Comparison of ENCODE assay signal across 10 mouse cellular contexts in the genomic region with DNA sequence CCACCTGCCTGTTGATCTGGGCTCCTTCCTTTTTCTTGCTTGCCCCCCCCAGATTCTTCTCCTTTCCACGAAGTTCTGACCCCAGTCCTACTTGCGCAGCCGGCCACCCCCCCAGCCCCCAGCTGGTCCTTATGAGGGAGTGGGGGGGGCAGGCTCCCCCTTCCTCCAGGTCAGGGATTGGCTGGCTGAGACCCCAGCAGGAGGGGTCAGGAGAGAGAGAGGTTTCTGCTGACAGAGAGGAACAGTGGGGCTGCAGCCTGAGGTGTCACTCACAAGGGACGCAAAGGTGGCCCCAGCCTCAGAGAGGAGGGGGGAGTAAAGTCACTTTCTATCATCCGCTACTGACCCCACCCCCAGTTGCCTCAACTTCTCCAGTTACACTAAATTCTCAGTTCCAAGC. TPM values are rescaled to one million over a fixed set of nuclear protein-coding genes. Genes with fewer than 3 reads are reported as not detected.
DNase-seq lines count a peak whose midpoint lies in the region; ATAC-seq lines count a peak whose summit lies in the region.
"Had no signal": no experiment of that assay in that cellular context is flagged by ENCODE, and none has a peak within 500 bp of the region (broad histone marks: within the 10 kb centered on the region; RNA-seq: fewer than 3 reads in every experiment).

A gene (minus strand): TSS at position 105 of the 400 bp plus-strand sequence.

- peak within 1 kb of the TSS; percentile 48; the same call in 1 of the 2 replicates for H3K27ac ChIP-seq in kidney, embryonic 14.5 days (ENCODE audit: low read depth, low read length)
- H3K27ac ChIP-seq: kidney, postnatal 0 days had no signal

- 24% methylated on average over 5 of the region's 5 CpGs for WGBS in kidney, embryonic 14.5 days

- H3K4me3 ChIP-seq in kidney, embryonic 14.5 days (ENCODE audit: low read length): no peak within 1 kb of the TSS

- H3K36me3 ChIP-seq in kidney, embryonic 14.5 days (ENCODE audit: control insufficient read depth, insufficient read depth, low read length): peaks cover 19% of the 10 kb centered on the region

- no peaks in the 10 kb centered on the region for H3K9me3 ChIP-seq in kidney, embryonic 14.5 days (ENCODE audit: control insufficient read depth, low read length)

- no peak for DNase-seq in kidney, adult 11 months
- peak; percentile 47 for DNase-seq in testis, postnatal 10 days (ENCODE audit: low spot score)
- DNase-seq in testis, postnatal 14 days (ENCODE audit: low spot score): no peak
- peak; percentile 90 for DNase-seq in gastrocnemius, postnatal 25 days
- DNase-seq in right cerebral cortex, postnatal 4 days: no peak
- DNase-seq: embryo, embryonic 11 days had no signal

- 0 out of 2 replicates have a peak within 1 kb of the TSS, but pooled peaks have one; percentile 12 for H3K9ac ChIP-seq in kidney, embryonic 14.5 days (ENCODE audit: low read depth, low read length)

- no peaks in the 10 kb centered on the region for H3K27me3 ChIP-seq in kidney, embryonic 14.5 days (ENCODE audit: control insufficient read depth, insufficient read depth, low read length)

- ATAC-seq in kidney, embryonic 14.5 days (ENCODE audit: low FRiP score, low TSS enrichment): no peak
- no peak for ATAC-seq in cerebellum, adult (ENCODE audit: insufficient number of reproducible peaks, low FRiP score, low TSS enrichment)
- ATAC-seq: activated CD4-positive, CD25-positive, alpha-beta regulatory T cell, adult 4 months had no signal

- no peak within 1 kb of the TSS; the same call in 1 of the 2 replicates for H3K4me2 ChIP-seq in kidney, embryonic 14.5 days (replicated peaks; ENCODE audit: low read depth, low read length)

- H3K4me1 ChIP-seq in kidney, embryonic 14.5 days (ENCODE audit: control insufficient read depth, insufficient read depth, low read length): peaks cover 19% of the 10 kb centered on the region

RNA-seq across cellular contexts. Expression of the gene that starts here (rescaled TPM):
- polyA plus RNA-seq in kidney, embryonic 14.5 days (2014; fragmentation: Nextera tagmentation; extraction: Ambion mirVana): 1.3 and 1.6 TPM in 2 replicates
- over 10,000 TPM; 22,501 to 25,220 TPM for total RNA-seq in gastrocnemius, postnatal 25 days (2021)

Comparison
In these comparisons a context has a peak if more than half of its experiments do, and no peak if none do; other contexts are left out.
1. DNase-seq: peak in testis, postnatal 10 days (single experiment) and gastrocnemius, postnatal 25 days (single experiment); none in kidney, adult 11 months (single experiment), testis, postnatal 14 days (single experiment) and right cerebral cortex, postnatal 4 days (single experiment).